Comparison of ENCODE assay signal across 17 mouse cellular contexts in genomic region chr13:41350589-41350988, GRCm38 (mm10).
"Had no signal": no experiment of that assay in that cellular context is flagged by ENCODE, and none has a peak within 500 bp of the region (broad histone marks: within the 10 kb centered on the region; RNA-seq: fewer than 3 reads in every experiment).

No protein-coding gene starts in this region.

- H3K27ac ChIP-seq: midbrain, embryonic 12.5 days; neural tube, embryonic 13.5 days; neural tube, embryonic 15.5 days had no signal

- DNase-seq: lung, embryonic 14.5 days; lung, postnatal 10 days; lung, postnatal 4 days; midbrain, embryonic 14.5 days; retina, postnatal 1 day; right cerebral cortex, adult 18-20 months; right cerebral cortex, postnatal 25 days; right cerebral cortex, postnatal 4 days; spleen, adult 18-20 months; thymus, adult 18-20 months; thymus, postnatal 14 days; thymus, postnatal 36 days had no signal

- H3K36me3 ChIP-seq: midbrain, embryonic 10.5 days; midbrain, embryonic 12.5 days; neural tube, embryonic 13.5 days; neural tube, embryonic 15.5 days had no signal

- H3K27me3 ChIP-seq: midbrain, embryonic 12.5 days; neural tube, embryonic 13.5 days; neural tube, embryonic 15.5 days had no signal

- H3K4me3 ChIP-seq: midbrain, embryonic 10.5 days; midbrain, embryonic 12.5 days; myocyte; neural tube, embryonic 13.5 days; neural tube, embryonic 15.5 days had no signal
